Mouse (Mus musculus) spleen, postnatal 10 days (tissue): Measurements from ENCODE around the gene Ube2h.

Experiments
- DNase-seq, 2 experiments: peaks; one replicate each; pipeline ENCODE4 v3.0.0; 2021 to 2022; ENCODE audit warnings: low spot score in 2 of 2

Ube2h gene

DNA sequence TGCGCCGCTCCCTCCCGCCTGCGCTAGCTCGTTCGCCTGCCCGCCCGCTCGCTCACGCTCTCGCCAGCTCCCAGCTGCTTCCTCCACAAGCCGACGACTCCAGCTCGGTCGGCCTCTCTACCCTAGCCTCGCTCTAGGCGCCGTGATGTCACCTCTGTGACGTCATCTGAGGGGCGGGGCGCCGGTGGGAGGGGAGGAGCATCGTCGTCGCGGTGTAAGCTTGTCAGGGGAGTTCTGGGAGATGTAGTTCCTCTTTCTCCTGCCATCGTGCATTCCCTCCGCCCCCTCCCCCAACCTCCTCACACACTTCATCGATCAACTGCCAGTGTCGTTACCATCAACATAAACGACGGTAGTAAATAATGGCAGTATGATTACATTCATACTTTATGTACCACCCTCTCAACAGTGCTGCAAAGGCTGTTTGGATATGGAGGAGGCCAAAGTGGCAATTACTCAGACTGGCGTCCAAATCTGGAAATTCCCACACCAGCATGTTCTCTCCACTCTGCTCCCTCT lies at the start of gene Ube2h:
Gene Ube2h, minus strand, starts transcription at position 141 of the 519 bp plus-strand sequence.
- DNase-seq, result peak; percentile 100

DNA sequence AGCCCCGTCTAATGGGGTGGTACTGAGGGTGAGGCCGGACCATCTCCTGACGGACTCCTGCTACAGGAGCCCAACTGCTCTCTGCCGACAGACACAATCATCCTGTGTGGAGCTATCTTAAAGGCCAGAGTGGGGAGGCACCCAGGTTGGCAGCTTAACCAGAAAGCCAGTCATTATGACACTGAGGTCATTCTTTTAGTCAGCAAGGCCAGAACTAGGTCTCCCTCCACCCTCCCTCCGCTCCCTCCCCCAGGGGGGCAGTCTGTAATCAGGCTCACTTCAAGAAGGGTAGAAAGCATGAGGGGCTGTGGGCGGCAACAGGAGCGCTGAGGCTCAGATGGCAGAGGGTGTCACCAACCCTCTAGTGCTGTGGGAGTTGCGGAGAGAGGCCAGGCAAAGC lies 49.3 kb upstream of the Ube2h start:
- no peak for DNase-seq

DNA sequence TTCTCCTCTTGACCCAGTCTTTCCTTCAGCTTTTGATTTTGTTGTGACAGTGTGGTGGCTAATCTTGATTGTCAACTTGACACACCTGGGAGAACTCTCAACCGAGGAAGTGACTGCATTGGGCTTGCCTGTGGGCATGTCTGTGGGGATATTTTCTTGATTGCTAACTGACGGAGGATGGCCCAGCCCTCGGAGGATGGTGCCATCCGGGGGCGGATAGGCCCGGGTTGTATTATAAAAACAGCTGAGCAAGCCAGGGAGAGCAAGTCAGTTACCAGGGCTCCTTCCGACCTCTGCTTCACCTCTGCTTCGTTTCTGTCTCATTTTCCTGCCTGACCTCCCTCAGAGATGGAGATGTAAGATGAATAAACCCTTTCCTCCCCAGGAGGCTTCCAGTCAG lies 48.4 kb upstream of the Ube2h start:
- DNase-seq, result no peak

DNA sequence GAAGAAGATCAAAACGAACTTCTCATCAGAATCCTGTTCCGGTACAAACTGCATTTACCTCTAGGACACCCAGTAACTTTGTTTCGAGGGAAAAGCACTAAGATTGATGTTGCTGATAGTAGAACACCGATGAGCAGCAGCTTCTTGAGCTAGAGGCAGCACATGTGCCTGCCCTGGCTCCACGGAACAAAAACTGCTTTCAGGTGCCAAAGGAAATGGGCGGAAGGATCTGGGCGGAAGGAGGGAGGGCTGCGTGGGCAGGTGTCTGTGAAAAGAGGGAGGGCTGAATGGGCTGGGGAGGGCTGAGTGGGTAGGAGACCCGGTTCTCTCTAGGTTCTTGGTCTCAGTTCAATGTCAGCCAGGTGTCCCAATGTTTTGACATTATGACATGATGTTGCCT lies 47.0 kb upstream of the Ube2h start:
- DNase-seq, result no peak

DNA sequence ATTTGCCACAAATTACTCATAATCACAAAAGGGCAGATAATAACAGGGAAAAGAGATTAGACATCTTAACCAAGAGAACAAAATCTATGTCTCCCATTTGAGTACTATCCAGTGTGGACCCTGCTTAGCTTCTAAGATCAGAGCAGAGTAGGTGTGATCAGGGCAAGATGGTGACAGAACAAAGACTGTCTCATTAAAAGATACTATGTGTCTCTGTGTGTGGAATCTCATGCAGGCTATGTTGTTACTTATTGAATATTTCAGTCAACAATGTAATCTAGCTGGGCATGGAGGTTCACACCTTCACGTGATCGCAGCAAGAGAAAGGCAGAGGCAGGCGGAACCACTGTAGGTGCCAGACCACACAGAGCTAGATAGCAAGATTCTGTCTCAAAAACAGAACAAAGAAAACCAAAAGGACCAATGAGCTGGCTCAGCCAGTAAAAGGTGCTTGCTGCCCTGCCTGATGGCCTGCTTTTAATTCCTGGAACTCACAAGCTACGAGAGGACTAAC lies 43.0 kb upstream of the Ube2h start:
- no peak for DNase-seq

GRCm38 (mm10) chr6:30346737-30347136 lies 42.4 kb upstream of the Ube2h start:
- no peak for DNase-seq

GRCm38 (mm10) chr6:30344032-30344431 lies 39.7 kb upstream of the Ube2h start:
- no peak for DNase-seq

DNA sequence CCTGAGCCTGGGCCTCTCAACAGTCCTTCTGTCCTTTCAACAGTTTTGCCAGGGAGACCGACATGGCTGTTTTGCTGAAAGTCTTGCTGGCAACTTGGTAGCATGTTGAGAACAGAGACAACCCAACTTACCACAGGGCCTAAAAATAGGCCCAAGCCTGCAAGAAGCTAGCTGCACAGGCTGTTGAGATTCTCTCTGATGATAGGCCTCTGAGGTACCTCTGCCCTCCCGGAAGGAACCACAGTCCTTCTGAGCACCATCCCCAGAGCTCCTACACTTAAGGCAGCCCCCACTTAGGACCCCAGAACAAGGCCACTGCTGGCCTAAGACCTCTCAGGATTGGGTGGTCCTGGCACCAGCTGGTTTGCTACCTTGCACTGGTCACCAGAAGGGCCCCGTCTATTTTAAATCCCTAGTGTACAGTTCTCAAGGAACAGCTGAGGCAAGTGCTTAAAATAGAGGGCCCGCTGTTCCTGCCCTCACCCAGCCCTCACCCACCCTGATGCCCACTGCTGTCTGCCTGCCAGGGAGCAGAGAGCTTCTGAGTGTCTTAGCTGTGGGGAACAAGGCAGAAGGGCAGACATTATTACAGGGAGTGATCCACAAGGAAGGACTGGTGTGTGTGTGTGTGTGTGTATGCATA lies 36.0 kb upstream of the Ube2h start:
- no peak for DNase-seq

- DNase-seq, result peak; percentile 25 to 59
Measured at GRCm38 (mm10) chr6:30336912-30337311, 32.6 kb upstream of the Ube2h start.

- no peak for DNase-seq
Measured at GRCm38 (mm10) chr6:30332262-30332661, 27.9 kb upstream of the Ube2h start.

DNA sequence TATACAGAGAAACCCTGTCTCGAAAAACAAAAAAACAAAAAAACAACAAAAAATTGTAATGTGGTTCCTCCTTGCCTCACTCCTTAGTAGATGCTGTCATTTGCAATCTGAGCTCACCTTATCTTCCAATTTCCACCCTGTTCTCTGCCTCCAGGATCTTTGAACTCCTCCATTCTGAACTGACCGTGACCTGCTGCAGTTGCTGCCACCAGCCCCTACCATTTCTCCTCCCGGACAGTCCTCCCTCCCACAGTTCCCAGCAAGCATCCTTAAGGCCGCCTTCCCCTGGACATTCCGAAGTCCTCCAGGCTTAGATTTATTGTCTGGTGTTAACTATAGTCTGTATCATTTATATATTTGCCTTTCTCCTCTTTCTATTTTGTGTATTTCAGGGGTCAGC lies 26.4 kb upstream of the Ube2h start:
- no peak for DNase-seq

GRCm38 (mm10) chr6:30325932-30326501 lies 21.7 kb upstream of the Ube2h start:
- no peak for DNase-seq

DNA sequence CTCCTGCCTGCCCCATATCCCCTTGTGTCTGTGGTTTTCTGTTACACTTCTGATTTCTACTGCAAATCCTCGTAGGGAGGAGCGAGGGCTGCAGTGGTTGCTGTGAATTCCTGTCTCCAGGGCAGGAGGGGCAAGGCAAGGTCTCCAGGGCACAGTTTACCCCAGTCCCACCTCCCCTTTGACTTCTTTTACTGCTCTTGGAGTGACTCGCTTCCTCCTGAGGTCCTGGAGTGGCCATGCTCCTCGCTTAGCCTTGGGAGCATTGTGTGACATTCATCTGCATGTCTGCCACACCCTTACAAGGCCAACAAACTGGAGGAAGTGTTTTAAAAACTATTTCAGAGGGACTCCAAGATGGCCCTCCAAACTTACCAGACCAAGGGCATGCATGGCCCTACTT lies 16.7 kb upstream of the Ube2h start:
- DNase-seq, result no peak

GRCm38 (mm10) chr6:30319216-30319615 lies 14.9 kb upstream of the Ube2h start:
- DNase-seq, result no peak

GRCm38 (mm10) chr6:30312006-30312405 lies 7.7 kb upstream of the Ube2h start:
- no peak for DNase-seq

DNA sequence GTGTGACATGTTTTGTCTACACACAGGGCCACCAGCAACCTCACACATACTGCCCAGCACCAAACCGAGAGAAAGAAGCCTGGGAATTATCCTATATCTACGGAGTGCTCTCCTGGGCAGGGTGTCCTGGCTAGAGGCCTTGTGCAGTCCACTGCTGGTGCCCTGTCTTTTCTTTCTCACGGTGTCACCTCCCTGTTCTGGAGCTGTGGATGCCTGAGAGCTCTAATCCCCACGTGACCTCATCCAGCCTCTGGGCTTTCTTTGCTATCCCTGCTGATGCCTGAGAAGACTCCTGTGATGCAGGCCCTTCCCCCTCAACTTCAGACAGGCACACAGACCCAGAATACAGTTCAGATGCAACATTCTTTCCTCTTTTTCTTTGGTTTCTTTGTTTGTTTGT lies 4.4 kb upstream of the Ube2h start:
- peak; percentile 24 to 49 for DNase-seq

DNA sequence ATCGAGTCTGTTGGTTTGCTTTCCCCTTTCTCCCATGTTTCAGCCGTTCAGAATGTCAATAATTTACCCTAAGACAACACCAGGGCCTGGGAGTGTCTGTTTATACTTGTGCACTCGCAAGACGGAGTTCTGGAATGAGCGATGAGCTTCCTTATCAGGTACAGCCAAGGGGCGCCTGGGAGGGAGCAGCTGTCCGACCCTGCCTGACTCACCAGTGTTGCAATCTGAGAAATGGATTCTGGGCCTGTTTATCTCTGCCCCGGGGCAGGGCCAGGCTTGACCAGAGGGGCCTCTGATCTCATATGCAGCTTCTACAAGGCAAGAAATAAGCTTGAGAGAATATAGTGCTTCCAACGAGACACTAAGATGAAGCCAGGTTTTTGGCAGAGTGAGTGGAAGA lies 3.4 kb upstream of the Ube2h start:
- peak; percentile 70 to 86 for DNase-seq

DNA sequence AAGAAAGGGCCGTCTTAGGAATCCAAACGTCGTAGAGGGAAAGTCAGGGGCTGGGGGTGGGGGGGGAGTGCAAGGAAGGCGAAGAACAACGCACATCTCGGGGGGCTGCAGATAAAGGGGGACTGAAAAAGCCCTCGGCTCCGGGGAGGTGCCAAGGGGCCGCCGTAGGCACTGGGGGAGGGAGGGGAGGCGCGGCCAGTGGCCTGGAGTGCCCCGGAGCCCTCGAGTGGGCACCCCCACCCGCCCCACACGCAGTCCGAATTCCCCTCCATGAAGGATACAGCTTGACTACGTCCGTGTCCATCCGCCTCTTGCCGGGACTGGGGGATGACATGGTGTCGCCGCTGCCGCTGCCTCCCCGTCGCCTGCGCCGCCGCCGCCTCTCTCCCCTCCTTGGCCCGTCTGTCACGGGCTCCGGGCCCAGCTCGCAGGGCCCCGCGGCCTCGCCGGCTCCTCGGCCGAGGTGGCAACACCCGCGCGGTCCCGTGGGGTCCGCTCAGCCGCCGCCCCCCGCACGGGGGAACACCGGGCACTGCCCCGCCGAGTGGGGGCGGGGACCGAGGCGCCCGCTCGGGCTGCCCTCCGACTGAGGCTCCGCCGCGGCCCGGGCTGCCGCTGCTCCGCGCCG lies 454 bp downstream of the Ube2h start:
- peak in 1 of 2 experiments; percentile 61 for DNase-seq

- DNase-seq, result peak; percentile 61 to 75
Measured at GRCm38 (mm10) chr6:30302781-30303631, 1.3 kb downstream of the Ube2h start.

DNA sequence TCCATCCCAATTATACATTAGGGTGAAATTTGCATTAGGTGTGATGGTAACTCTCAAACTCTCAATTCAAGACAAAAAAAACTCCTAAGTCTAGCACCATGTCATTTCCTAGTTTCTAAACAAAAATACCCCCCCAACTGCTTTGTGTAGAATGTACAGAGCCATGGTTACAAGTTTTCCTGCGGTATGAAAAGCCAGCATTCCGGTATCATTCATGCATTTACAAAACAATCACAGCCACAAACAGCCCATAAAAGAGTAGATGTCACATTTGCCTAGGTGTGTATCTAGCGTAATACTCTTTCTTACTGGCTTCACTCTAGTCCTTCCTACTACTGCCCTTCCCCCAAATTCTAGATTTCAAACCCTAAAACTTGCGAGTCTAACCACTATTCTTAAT lies 2.2 kb downstream of the Ube2h start:
- DNase-seq, result no peak

DNA sequence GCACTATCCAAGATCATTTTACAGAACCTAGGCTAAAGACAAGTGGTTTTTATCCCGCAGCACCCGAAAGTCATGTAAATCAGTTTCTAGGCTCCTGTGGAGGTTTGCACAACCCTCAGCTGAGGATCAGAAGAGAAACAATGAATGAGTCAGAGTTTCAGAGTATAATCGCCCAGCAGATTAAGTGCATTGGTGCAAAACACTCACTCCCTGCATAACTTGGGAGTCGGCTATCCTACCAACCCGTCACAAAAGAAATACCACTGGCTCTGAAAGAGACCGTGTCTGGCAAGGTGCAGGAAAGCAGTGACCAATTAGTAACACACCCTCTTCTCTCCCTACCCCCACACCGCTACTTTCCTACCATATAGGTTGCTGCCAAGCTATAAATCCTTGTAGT lies 3.4 kb downstream of the Ube2h start:
- no peak for DNase-seq

DNA sequence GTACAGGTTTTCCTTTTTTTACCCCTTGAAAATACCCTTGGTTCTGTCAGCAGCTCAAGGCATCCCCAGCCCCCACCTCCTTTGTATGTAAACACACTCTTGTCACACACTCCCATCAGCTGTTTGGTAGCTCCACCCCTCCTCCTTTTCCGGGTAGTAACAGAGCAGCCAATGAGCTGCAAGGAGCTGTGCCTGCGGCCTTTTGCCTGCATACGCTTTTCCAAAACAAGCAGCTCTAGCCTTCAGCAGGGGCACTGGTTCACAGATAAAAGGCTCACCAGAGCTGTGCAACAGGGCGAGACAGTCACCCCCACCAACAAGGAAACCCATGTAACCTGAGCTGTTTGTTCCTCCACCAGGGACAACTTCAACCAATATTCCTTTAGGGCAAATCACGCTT lies 4.0 kb downstream of the Ube2h start:
- peak; percentile 63 to 77 for DNase-seq
